ENCODE assay signal across 8 mouse cellular contexts in the genomic region with DNA sequence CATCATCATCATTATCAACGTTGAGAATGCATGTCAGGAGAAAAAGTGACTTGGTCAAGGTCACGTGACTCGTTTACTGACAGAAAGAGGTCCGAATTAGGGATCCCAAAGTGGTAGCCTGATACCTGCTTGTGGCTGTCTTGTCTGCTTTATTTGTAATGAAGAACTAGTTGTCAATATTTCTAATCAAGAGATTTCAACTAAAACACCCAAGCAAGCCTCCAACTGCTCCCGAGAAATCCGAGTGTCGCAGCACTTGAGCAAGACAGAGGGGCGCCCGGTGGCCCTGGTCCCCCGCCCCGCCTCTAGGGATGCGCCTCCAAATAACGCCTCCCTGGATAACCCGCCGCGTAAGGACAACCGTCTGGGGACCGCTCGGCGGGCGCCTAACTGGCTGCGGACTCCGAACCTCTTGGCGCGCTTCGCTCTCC. TPM values are rescaled to one million over a fixed set of nuclear protein-coding genes. Genes with fewer than 3 reads are reported as not detected.
DNase-seq lines count a peak whose midpoint lies in the region; ATAC-seq and TF ChIP-seq lines count a peak whose summit lies in the region.

No protein-coding gene starts in this region.

- peak; percentile 1 for DNase-seq in gastrocnemius, adult 18-20 months (ENCODE audit: low spot score)
- no peak for DNase-seq in gastrocnemius, postnatal 25 days
- DNase-seq in liver, embryonic 11.5 days (ENCODE audit: low spot score): peak; percentile 33
- peak; percentile 16 for DNase-seq in testis, postnatal 14 days (ENCODE audit: low spot score)
- DNase-seq in spleen, postnatal 14 days (ENCODE audit: low spot score in 2 of 2): no peak
- DNase-seq in natural killer cell, adult 2 months (ENCODE audit: low spot score in 2 of 2): no peak

- H3K27ac ChIP-seq in forebrain, embryonic 12.5 days: peak overlapping the region; percentile 86
- peak overlapping the region; percentile 58 for H3K27ac ChIP-seq in liver, embryonic 11.5 days (ENCODE audit: low read depth, low read length)

- peaks cover 44% of the 10 kb centered on the region for H3K27me3 ChIP-seq in E14TG2a.4 (ENCODE audit: insufficient read depth, low read length)
- H3K27me3 ChIP-seq in forebrain, embryonic 12.5 days: peaks cover 9% of the 10 kb centered on the region
- peaks cover 20% of the 10 kb centered on the region for H3K27me3 ChIP-seq in liver, embryonic 11.5 days (replicated peaks; ENCODE audit: control insufficient read depth, insufficient read depth, low read length)

- TF ChIP-seq CTCF in E14TG2a.4 (conservative IDR thresholded peaks at IDR 0.05; ENCODE audit: low read length): no peak

- 3% methylated on average over 26 of the region's 26 CpGs for WGBS in forebrain, embryonic 12.5 days
- 4% methylated on average over 26 of the region's 26 CpGs for WGBS in liver, embryonic 11.5 days

- peaks cover 7% of the 10 kb centered on the region; the same call in 1 of the 2 replicates for H3K4me1 ChIP-seq in E14TG2a.4 (replicated peaks; ENCODE audit: low read depth, low read length)
- H3K4me1 ChIP-seq in forebrain, embryonic 12.5 days: peaks cover 10% of the 10 kb centered on the region
- peaks cover 3% of the 10 kb centered on the region; the same call in 1 of the 2 replicates for H3K4me1 ChIP-seq in liver, embryonic 11.5 days (replicated peaks; ENCODE audit: control insufficient read depth, insufficient read depth, low read length)

- H3K4me3 ChIP-seq in E14TG2a.4 (replicated peaks; ENCODE audit: low read length): peak overlapping the region; percentile 84
- peak overlapping the region; percentile 74 for H3K4me3 ChIP-seq in forebrain, embryonic 12.5 days (replicated peaks)
- peak overlapping the region; percentile 63 for H3K4me3 ChIP-seq in liver, embryonic 11.5 days (ENCODE audit: low read depth, low read length)

- no peaks in the 10 kb centered on the region for H3K36me3 ChIP-seq in E14TG2a.4 (ENCODE audit: insufficient read depth, low read length)
- H3K36me3 ChIP-seq in forebrain, embryonic 12.5 days (replicated peaks): no peaks in the 10 kb centered on the region
- no peaks in the 10 kb centered on the region for H3K36me3 ChIP-seq in liver, embryonic 11.5 days (ENCODE audit: control insufficient read depth, insufficient read depth, low read length)

- ATAC-seq in forebrain, embryonic 12.5 days (ENCODE audit: low FRiP score): peak; percentile 84; the same call in 1 of the 2 replicates
- ATAC-seq in liver, embryonic 11.5 days (replicated peaks; ENCODE audit: low FRiP score): peak; percentile 65

- H3K4me2 ChIP-seq in forebrain, embryonic 12.5 days: peak overlapping the region; percentile 80
- peak overlapping the region; percentile 81 for H3K4me2 ChIP-seq in liver, embryonic 11.5 days

- H3K9ac ChIP-seq in forebrain, embryonic 12.5 days: peak overlapping the region; percentile 84
- H3K9ac ChIP-seq in liver, embryonic 11.5 days (ENCODE audit: low read depth, low read length): peak overlapping the region; percentile 61

- H3K9me3 ChIP-seq in E14TG2a.4 (ENCODE audit: low read length): no peaks in the 10 kb centered on the region; the same call in 1 of the 2 replicates
- H3K9me3 ChIP-seq in forebrain, embryonic 12.5 days: no peaks in the 10 kb centered on the region
- H3K9me3 ChIP-seq in liver, embryonic 11.5 days (ENCODE audit: control insufficient read depth, low read length): no peaks in the 10 kb centered on the region

RNA-seq across cellular contexts. Expression of a gene that starts 0.5 kb away (rescaled TPM):
- 1 to 10 TPM; 3.7 to 3.8 TPM for total RNA-seq in gastrocnemius, adult 18-20 months (2021)
- total RNA-seq in gastrocnemius, postnatal 25 days (2021): 1 to 10 TPM; 4.1 to 4.4 TPM
- polyA plus RNA-seq in forebrain, embryonic 12.5 days (2016; fragmentation: Nextera tagmentation; extraction: Ambion mirVana): 16.1 and 19.3 TPM in 2 replicates
- polyA plus RNA-seq in liver, embryonic 11.5 days (2014; fragmentation: Nextera tagmentation; extraction: Ambion mirVana): 3.4 and 3.8 TPM in 2 replicates

RNA-seq across cellular contexts. Expression of a gene that starts 37.8 kb away (rescaled TPM):
- total RNA-seq in gastrocnemius, adult 18-20 months (2021): not detected
- total RNA-seq in gastrocnemius, postnatal 25 days (2021): not detected
- 0.88 and 2.2 TPM in 2 replicates for polyA plus RNA-seq in forebrain, embryonic 12.5 days (2016; fragmentation: Nextera tagmentation; extraction: Ambion mirVana)
- 21.2 and 22.3 TPM in 2 replicates for polyA plus RNA-seq in liver, embryonic 11.5 days (2014; fragmentation: Nextera tagmentation; extraction: Ambion mirVana)

Comparison
In these comparisons a context has a peak if more than half of its experiments do, and no peak if none do; other contexts are left out.
1. DNase-seq: peak in gastrocnemius, adult 18-20 months (single experiment), liver, embryonic 11.5 days (single experiment) and testis, postnatal 14 days (single experiment); none in gastrocnemius, postnatal 25 days (single experiment), spleen, postnatal 14 days (0 of 2) and natural killer cell, adult 2 months (0 of 2).
2. Peak in every context shown above with its lines, with median percentiles within 50 percentile points of each other: H3K4me3 ChIP-seq.